Comparison of ENCODE assay signal across 19 mouse cellular contexts in the genomic region with DNA sequence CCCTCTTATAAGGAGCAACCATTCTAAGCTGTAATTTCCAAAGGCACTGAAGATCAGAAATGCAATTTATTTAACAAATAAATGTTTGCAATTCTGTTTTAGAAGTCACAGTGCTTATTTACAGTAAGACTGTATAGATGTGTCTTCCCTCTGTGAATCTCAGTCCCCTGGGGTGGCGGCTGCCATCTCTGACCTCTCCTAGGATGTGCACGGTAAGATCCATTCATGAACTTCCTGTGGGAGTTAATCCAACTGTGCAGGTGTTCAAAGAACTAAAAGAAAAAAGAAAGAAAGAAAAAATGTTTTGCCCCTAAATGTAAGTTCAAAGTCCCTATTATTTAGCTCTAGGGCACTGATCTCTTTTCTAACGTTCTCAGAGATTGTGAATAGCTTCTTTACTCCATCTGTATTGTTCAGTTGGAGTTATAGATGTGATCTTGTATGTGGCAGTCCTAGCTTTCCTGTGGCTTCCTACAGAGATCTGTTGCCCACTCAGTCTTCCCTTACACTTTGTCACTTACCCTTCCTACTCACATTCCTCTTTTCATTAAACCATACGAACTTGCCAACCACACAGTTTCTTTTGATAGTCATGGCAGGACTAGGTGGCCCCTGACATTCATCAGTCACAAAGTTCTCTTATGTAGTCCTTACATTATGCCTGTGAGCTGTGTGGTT.
A peak's percentile ranks its signal among the peaks of the same experiment; 100 is the strongest.
DNase-seq lines count a peak whose midpoint lies in the region; ATAC-seq lines count a peak whose summit lies in the region.
"Had no signal": no experiment of that assay in that cellular context is flagged by ENCODE, and none has a peak within 500 bp of the region (broad histone marks: within the 10 kb centered on the region; RNA-seq: fewer than 3 reads in every experiment).

No protein-coding gene starts in this region.

- H3K27ac ChIP-seq in forebrain, embryonic 13.5 days: no peak overlapping the region
- H3K27ac ChIP-seq in forebrain, embryonic 10.5 days: no peak overlapping the region
- no peak overlapping the region for H3K27ac ChIP-seq in midbrain, embryonic 15.5 days
- H3K27ac ChIP-seq in midbrain, embryonic 11.5 days (ENCODE audit: low read depth, low read length): no peak overlapping the region
- H3K27ac ChIP-seq: hindbrain, embryonic 12.5 days; hindbrain, embryonic 15.5 days had no signal

- 46% methylated on average over 4 of the region's 4 CpGs for WGBS in forebrain, embryonic 13.5 days
- WGBS in forebrain, embryonic 10.5 days: 54% methylated on average over 4 of the region's 4 CpGs
- WGBS in midbrain, embryonic 15.5 days: 35% methylated on average over 4 of the region's 4 CpGs
- 48% methylated on average over 4 of the region's 4 CpGs for WGBS in midbrain, embryonic 11.5 days

- no peaks in the 10 kb centered on the region for H3K27me3 ChIP-seq in forebrain, embryonic 13.5 days
- no peaks in the 10 kb centered on the region for H3K27me3 ChIP-seq in forebrain, embryonic 10.5 days (ENCODE audit: poor library complexity, severe bottlenecking)
- H3K27me3 ChIP-seq in midbrain, embryonic 15.5 days (replicated peaks): no peaks in the 10 kb centered on the region
- no peaks in the 10 kb centered on the region for H3K27me3 ChIP-seq in midbrain, embryonic 11.5 days (ENCODE audit: control insufficient read depth, insufficient read depth, low read length)
- H3K27me3 ChIP-seq: hindbrain, embryonic 12.5 days; hindbrain, embryonic 15.5 days had no signal

- H3K9me3 ChIP-seq in forebrain, embryonic 13.5 days (replicated peaks): no peaks in the 10 kb centered on the region
- H3K9me3 ChIP-seq in forebrain, embryonic 10.5 days: no peaks in the 10 kb centered on the region
- H3K9me3 ChIP-seq in midbrain, embryonic 15.5 days: no peaks in the 10 kb centered on the region
- no peaks in the 10 kb centered on the region for H3K9me3 ChIP-seq in midbrain, embryonic 11.5 days (ENCODE audit: control insufficient read depth, low read length)
- H3K9me3 ChIP-seq: hindbrain, embryonic 12.5 days; hindbrain, embryonic 15.5 days had no signal

- H3K4me3 ChIP-seq in forebrain, embryonic 13.5 days: no peak overlapping the region
- H3K4me3 ChIP-seq in forebrain, embryonic 10.5 days: no peak overlapping the region
- H3K4me3 ChIP-seq in midbrain, embryonic 15.5 days: no peak overlapping the region
- no peak overlapping the region for H3K4me3 ChIP-seq in midbrain, embryonic 11.5 days (ENCODE audit: low read depth, low read length)
- H3K4me3 ChIP-seq: hindbrain, embryonic 12.5 days; hindbrain, embryonic 15.5 days had no signal

- no peaks in the 10 kb centered on the region for H3K4me1 ChIP-seq in forebrain, embryonic 13.5 days
- H3K4me1 ChIP-seq in forebrain, embryonic 10.5 days: no peaks in the 10 kb centered on the region
- no peaks in the 10 kb centered on the region for H3K4me1 ChIP-seq in midbrain, embryonic 15.5 days
- H3K4me1 ChIP-seq in midbrain, embryonic 11.5 days (ENCODE audit: control insufficient read depth, insufficient read depth, low read length): no peaks in the 10 kb centered on the region
- H3K4me1 ChIP-seq: hindbrain, embryonic 12.5 days; hindbrain, embryonic 15.5 days had no signal

- peak; percentile 55; the same call in 1 of the 2 replicates for ATAC-seq in forebrain, embryonic 13.5 days
- peak; percentile 58 for ATAC-seq in midbrain, embryonic 15.5 days (replicated peaks)
- no peak for ATAC-seq in midbrain, embryonic 11.5 days (ENCODE audit: low FRiP score)
- ATAC-seq: activated CD4-positive, CD25-positive, alpha-beta regulatory T cell, adult 4 months; forebrain, postnatal 0 days; intestine, postnatal 0 days; Patski had no signal

- no peak for DNase-seq in forebrain, embryonic 10.5 days (ENCODE audit: extremely low spot score, low spot score)
- no peak for DNase-seq in midbrain, embryonic 11.5 days (ENCODE audit: low spot score, missing footprints)
- DNase-seq in ZHBTc4 (ENCODE audit: low read depth, low spot score): peak; percentile 3
- no peak for DNase-seq in heart, adult 18-20 months
- DNase-seq: adrenal gland, adult 8-10 months; adrenal gland, postnatal 25 days; cerebellum, adult 18-20 months; cerebellum, adult 9-10 months; cerebellum, postnatal 14 days; forebrain, postnatal 0 days; gastrocnemius, postnatal 36 days had no signal

- no peak overlapping the region for H3K4me2 ChIP-seq in forebrain, embryonic 13.5 days
- no peak overlapping the region for H3K4me2 ChIP-seq in midbrain, embryonic 15.5 days
- H3K4me2 ChIP-seq in midbrain, embryonic 11.5 days: no peak overlapping the region
- H3K4me2 ChIP-seq: heart, embryonic 11.5 days; hindbrain, embryonic 12.5 days; hindbrain, embryonic 15.5 days had no signal

- H3K36me3 ChIP-seq in forebrain, embryonic 13.5 days (ENCODE audit: poor library complexity, severe bottlenecking): no peaks in the 10 kb centered on the region
- no peaks in the 10 kb centered on the region for H3K36me3 ChIP-seq in forebrain, embryonic 10.5 days (replicated peaks)
- no peaks in the 10 kb centered on the region for H3K36me3 ChIP-seq in midbrain, embryonic 15.5 days (replicated peaks)
- no peaks in the 10 kb centered on the region for H3K36me3 ChIP-seq in midbrain, embryonic 11.5 days (ENCODE audit: control insufficient read depth, insufficient read depth, low read length)
- H3K36me3 ChIP-seq: hindbrain, embryonic 12.5 days; hindbrain, embryonic 15.5 days had no signal

- no peak overlapping the region for H3K9ac ChIP-seq in forebrain, embryonic 13.5 days
- H3K9ac ChIP-seq in midbrain, embryonic 15.5 days: no peak overlapping the region
- no peak overlapping the region for H3K9ac ChIP-seq in midbrain, embryonic 11.5 days (ENCODE audit: low read length)
- H3K9ac ChIP-seq: forebrain, postnatal 0 days; hindbrain, embryonic 12.5 days; hindbrain, embryonic 15.5 days had no signal
